Comparison of ENCODE assay signal across 13 mouse cellular contexts in genomic region chr4:149999510-149999900, GRCm38 (mm10). TPM values are rescaled to one million over a fixed set of nuclear protein-coding genes. Genes with fewer than 3 reads are reported as not detected.
A peak's percentile ranks its signal among the peaks of the same experiment; 100 is the strongest.
DNase-seq lines count a peak whose midpoint lies in the region; ATAC-seq lines count a peak whose summit lies in the region.
"Had no signal": no experiment of that assay in that cellular context is flagged by ENCODE, and none has a peak within 500 bp of the region (broad histone marks: within the 10 kb centered on the region; RNA-seq: fewer than 3 reads in every experiment).

No protein-coding gene starts in this region.

- H3K4me3 ChIP-seq in kidney, embryonic 14.5 days (ENCODE audit: low read length) = no peak overlapping the region
- H3K4me3 ChIP-seq: hindbrain, embryonic 13.5 days; limb, embryonic 12.5 days; midbrain, embryonic 15.5 days had no signal

- ATAC-seq in kidney, embryonic 14.5 days (ENCODE audit: low FRiP score, low TSS enrichment) = no peak
- ATAC-seq: forebrain, postnatal 0 days; midbrain, embryonic 15.5 days had no signal

- H3K4me2 ChIP-seq in kidney, embryonic 14.5 days (replicated peaks; ENCODE audit: low read depth, low read length) = no peak overlapping the region
- H3K4me2 ChIP-seq: hindbrain, embryonic 13.5 days; limb, embryonic 12.5 days; midbrain, embryonic 15.5 days had no signal

- H3K4me1 ChIP-seq in kidney, embryonic 14.5 days (ENCODE audit: control insufficient read depth, insufficient read depth, low read length) = peaks cover 63% of the 10 kb centered on the region
- H3K4me1 ChIP-seq: midbrain, embryonic 15.5 days had no signal

- no peak overlapping the region for H3K27ac ChIP-seq in kidney, embryonic 14.5 days (ENCODE audit: low read depth, low read length)
- H3K27ac ChIP-seq: hindbrain, embryonic 13.5 days; limb, embryonic 12.5 days; midbrain, embryonic 15.5 days had no signal

- DNase-seq in cerebellum, adult 9-10 months = peak; percentile 44
- DNase-seq in cerebellum, adult 9-11 months = no peak
- peak; percentile 72 for DNase-seq in kidney, adult 18-20 months
- peak; percentile 67 for DNase-seq in ZHBTc4 (ENCODE audit: low read depth, low spot score)
- peak; percentile 69 to 87 for DNase-seq in kidney, postnatal 25 days
- no peak for DNase-seq in thymus, postnatal 25 days
- no peak for DNase-seq in frontal cortex, postnatal 36 days (ENCODE audit: low spot score in 2 of 2)
- DNase-seq: forebrain, postnatal 0 days; right cerebral cortex, postnatal 4 days had no signal

- H3K36me3 ChIP-seq in kidney, embryonic 14.5 days (ENCODE audit: control insufficient read depth, insufficient read depth, low read length) = no peaks in the 10 kb centered on the region
- H3K36me3 ChIP-seq: hindbrain, embryonic 13.5 days; limb, embryonic 12.5 days; midbrain, embryonic 15.5 days had no signal

- 75% methylated on average over 9 of the region's 9 CpGs for WGBS in kidney, embryonic 14.5 days

- no peaks in the 10 kb centered on the region for H3K9me3 ChIP-seq in kidney, embryonic 14.5 days (ENCODE audit: control insufficient read depth, low read length)
- H3K9me3 ChIP-seq: hindbrain, embryonic 13.5 days; limb, embryonic 12.5 days; midbrain, embryonic 15.5 days had no signal

- no peak overlapping the region for H3K9ac ChIP-seq in kidney, embryonic 14.5 days (ENCODE audit: low read depth, low read length)
- H3K9ac ChIP-seq: forebrain, postnatal 0 days; hindbrain, embryonic 13.5 days; limb, embryonic 12.5 days; midbrain, embryonic 15.5 days had no signal

- H3K27me3 ChIP-seq in kidney, embryonic 14.5 days (ENCODE audit: control insufficient read depth, insufficient read depth, low read length) = no peaks in the 10 kb centered on the region
- H3K27me3 ChIP-seq: hindbrain, embryonic 13.5 days; midbrain, embryonic 15.5 days had no signal

RNA-seq across cellular contexts. Expression of gene H6pd, which starts 9.3 kb away (rescaled TPM):
- 6.8 and 10.7 TPM in 2 replicates for polyA plus RNA-seq in kidney, embryonic 14.5 days (2014; fragmentation: Nextera tagmentation; extraction: Ambion mirVana)

RNA-seq across cellular contexts. Expression of gene Spsb1, which starts 44.7 kb away (rescaled TPM):
- 8.0 and 9.6 TPM in 2 replicates for polyA plus RNA-seq in kidney, embryonic 14.5 days (2014; fragmentation: Nextera tagmentation; extraction: Ambion mirVana)

Comparison
In these comparisons a context has a peak if more than half of its experiments do, and no peak if none do; other contexts are left out.
1. DNase-seq: peak in cerebellum, adult 9-10 months (single experiment), kidney, adult 18-20 months (single experiment), ZHBTc4 (single experiment) and kidney, postnatal 25 days (2 of 2); none in cerebellum, adult 9-11 months (single experiment), thymus, postnatal 25 days (single experiment) and frontal cortex, postnatal 36 days (0 of 2).